Mouse (Mus musculus): ENCODE results near the gene Ctso. TPM values are rescaled to one million over a fixed set of nuclear protein-coding genes. Genes with fewer than 3 reads are reported as not detected.

Ctso gene
- polyA plus RNA-seq, 1 experiment from 2014 or later = 38.6 TPM

GRCm38 (mm10) chr3:81917354-81917935 lies 15.0 kb upstream of the Ctso start:
- TF ChIP-seq CTCF (IDR thresholded peaks at IDR 0.05) (no peak), EP300 (IDR thresholded peaks at IDR 0.05) (no peak)
- ATAC-seq = no peak
- Histone ChIP-seq H3K27me3 (replicated peaks; ENCODE audit: insufficient read depth, low read length) (no peaks in the 10 kb centered on the region), H3K36me3 (ENCODE audit: insufficient read depth, low read length) (no peaks in the 10 kb centered on the region), H3K9me3 (ENCODE audit: low read length) (no peaks in the 10 kb centered on the region), H3K4me3 (ENCODE audit: low read depth, low read length) (no peak overlapping the region), H3K9ac (replicated peaks; ENCODE audit: low read depth) (no peak overlapping the region), H3K27ac (ENCODE audit: low read length) (no peak overlapping the region), H3K4me1 (ENCODE audit: insufficient read depth, low read depth, low read length) (no peaks in the 10 kb centered on the region), H3K4me2 (replicated peaks; ENCODE audit: low read depth, low read length) (no peak overlapping the region)
- DNase-seq (ENCODE audit: low spot score) = no peak
- WGBS = 82% methylated on average over 3 of the region's 3 CpGs

GRCm38 (mm10) chr3:81918215-81918614 lies 14.2 kb upstream of the Ctso start:
- Histone ChIP-seq H3K27ac (ENCODE audit: low read length) (no peak overlapping the region), H3K4me1 (ENCODE audit: insufficient read depth, low read depth, low read length) (no peaks in the 10 kb centered on the region), H3K4me2 (replicated peaks; ENCODE audit: low read depth, low read length) (no peak overlapping the region), H3K4me3 (ENCODE audit: low read depth, low read length) (no peak overlapping the region), H3K9me3 (ENCODE audit: low read length) (no peaks in the 10 kb centered on the region), H3K27me3 (replicated peaks; ENCODE audit: insufficient read depth, low read length) (no peaks in the 10 kb centered on the region), H3K36me3 (ENCODE audit: insufficient read depth, low read length) (no peaks in the 10 kb centered on the region), H3K9ac (replicated peaks; ENCODE audit: low read depth) (no peak overlapping the region)
- WGBS = 81% methylated on average over 8 of the region's 8 CpGs
- DNase-seq (ENCODE audit: low spot score) (no peak), ATAC-seq (no peak)
- no peak for TF ChIP-seq CTCF (IDR thresholded peaks at IDR 0.05)

DNA sequence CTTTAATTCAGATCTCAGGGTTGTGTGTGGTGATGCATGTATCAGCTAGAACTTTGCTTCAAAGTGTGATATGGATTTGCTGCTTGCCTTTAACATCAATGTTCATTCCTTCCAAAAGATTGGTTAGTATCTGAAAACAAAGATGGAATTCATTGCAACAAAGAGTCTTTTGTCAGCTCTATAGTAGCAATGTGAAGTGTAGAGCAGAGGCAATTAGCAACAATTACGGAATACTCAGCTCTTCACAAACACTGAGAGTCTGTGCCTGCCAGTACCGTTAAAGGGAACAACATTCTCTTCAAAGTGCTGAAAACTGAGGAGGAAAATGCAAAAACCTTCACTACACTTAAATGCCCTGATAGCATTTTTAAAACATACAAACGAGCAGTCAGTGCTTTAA lies 12.7 kb upstream of the Ctso start:
- WGBS = 57% methylated on average over 3 of the region's 3 CpGs
- no peaks in the 10 kb centered on the region for H3K27me3 ChIP-seq (replicated peaks; ENCODE audit: insufficient read depth, low read length)
- no peak for DNase-seq (ENCODE audit: low spot score)
- no peaks in the 10 kb centered on the region for H3K9me3 ChIP-seq (ENCODE audit: low read length)
- no peaks in the 10 kb centered on the region for H3K36me3 ChIP-seq (ENCODE audit: insufficient read depth, low read length)
- H3K4me1 ChIP-seq (ENCODE audit: insufficient read depth, low read depth, low read length) = no peaks in the 10 kb centered on the region
- ATAC-seq = no peak
- H3K9ac ChIP-seq (replicated peaks; ENCODE audit: low read depth) = no peak overlapping the region
- no peak overlapping the region for H3K4me3 ChIP-seq (ENCODE audit: low read depth, low read length)
- no peak overlapping the region for H3K4me2 ChIP-seq (replicated peaks; ENCODE audit: low read depth, low read length)
- no peak overlapping the region for H3K27ac ChIP-seq (ENCODE audit: low read length)
- TF ChIP-seq CTCF (IDR thresholded peaks at IDR 0.05) = no peak
- TF ChIP-seq EP300 (IDR thresholded peaks at IDR 0.05) = no peak

GRCm38 (mm10) chr3:81922910-81923309 lies 9.5 kb upstream of the Ctso start:
- H3K9me3 ChIP-seq (ENCODE audit: low read length) = no peaks in the 10 kb centered on the region
- TF ChIP-seq CTCF (IDR thresholded peaks at IDR 0.05) (peak; percentile 25), EP300 (IDR thresholded peaks at IDR 0.05) (no peak)
- H3K27me3 ChIP-seq (replicated peaks; ENCODE audit: insufficient read depth, low read length) = no peaks in the 10 kb centered on the region
- no peak overlapping the region for H3K27ac ChIP-seq (ENCODE audit: low read length)
- ATAC-seq (peak; percentile 87), DNase-seq (ENCODE audit: low spot score) (peak; percentile 68)
- H3K4me2 ChIP-seq (replicated peaks; ENCODE audit: low read depth, low read length) = no peak overlapping the region
- H3K36me3 ChIP-seq (ENCODE audit: insufficient read depth, low read length) = no peaks in the 10 kb centered on the region
- WGBS = 21% methylated on average over 4 of the region's 4 CpGs
- H3K4me1 ChIP-seq (ENCODE audit: insufficient read depth, low read depth, low read length) = no peaks in the 10 kb centered on the region
- no peak overlapping the region for H3K4me3 ChIP-seq (ENCODE audit: low read depth, low read length)
- no peak overlapping the region for H3K9ac ChIP-seq (replicated peaks; ENCODE audit: low read depth)

- Histone ChIP-seq H3K4me1 (ENCODE audit: insufficient read depth, low read depth, low read length) (no peaks in the 10 kb centered on the region), H3K4me2 (replicated peaks; ENCODE audit: low read depth, low read length) (no peak overlapping the region), H3K9ac (replicated peaks; ENCODE audit: low read depth) (no peak overlapping the region), H3K4me3 (ENCODE audit: low read depth, low read length) (no peak overlapping the region), H3K27me3 (replicated peaks; ENCODE audit: insufficient read depth, low read length) (no peaks in the 10 kb centered on the region), H3K9me3 (ENCODE audit: low read length) (no peaks in the 10 kb centered on the region), H3K27ac (ENCODE audit: low read length) (no peak overlapping the region), H3K36me3 (ENCODE audit: insufficient read depth, low read length) (no peaks in the 10 kb centered on the region)
- ATAC-seq = no peak
- DNase-seq (ENCODE audit: low spot score) = peak; percentile 83
- TF ChIP-seq EP300 (IDR thresholded peaks at IDR 0.05) = no peak
- TF ChIP-seq CTCF (IDR thresholded peaks at IDR 0.05) = peak; percentile 79
- WGBS = 0% methylated on average over 1 of the region's 1 CpGs
These were observed 7.5 kb upstream of the Ctso start for GRCm38 (mm10) chr3:81924931-81925330.

DNA sequence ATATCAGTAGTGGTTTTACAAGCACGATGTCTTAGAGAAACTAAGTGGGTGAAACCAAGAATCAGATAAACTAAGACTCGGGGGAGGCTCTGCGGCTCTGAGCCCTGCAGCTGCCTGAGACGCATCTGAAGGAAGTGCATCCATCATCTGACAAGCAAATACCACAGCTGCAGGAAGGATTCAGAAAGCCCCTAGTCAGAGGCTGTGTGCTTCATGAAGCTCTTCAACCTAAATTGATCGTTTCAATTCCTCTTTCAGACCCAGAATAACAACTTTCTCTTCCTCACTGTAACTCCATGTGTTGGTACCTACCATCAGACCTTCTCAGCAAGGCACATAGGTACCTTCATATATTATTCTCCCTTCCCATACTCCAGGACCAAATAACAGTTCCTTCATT lies 6.5 kb upstream of the Ctso start:
- ATAC-seq = no peak
- H3K4me2 ChIP-seq (replicated peaks; ENCODE audit: low read depth, low read length) = no peak overlapping the region
- H3K36me3 ChIP-seq (ENCODE audit: insufficient read depth, low read length) = no peaks in the 10 kb centered on the region
- TF ChIP-seq EP300 (IDR thresholded peaks at IDR 0.05) (no peak), CTCF (IDR thresholded peaks at IDR 0.05) (no peak)
- WGBS = 25% methylated on average over 5 of the region's 5 CpGs
- H3K4me1 ChIP-seq (ENCODE audit: insufficient read depth, low read depth, low read length) = no peaks in the 10 kb centered on the region
- H3K4me3 ChIP-seq (ENCODE audit: low read depth, low read length) = no peak overlapping the region
- no peak overlapping the region for H3K9ac ChIP-seq (replicated peaks; ENCODE audit: low read depth)
- no peak for DNase-seq (ENCODE audit: low spot score)
- no peaks in the 10 kb centered on the region for H3K27me3 ChIP-seq (replicated peaks; ENCODE audit: insufficient read depth, low read length)
- no peaks in the 10 kb centered on the region for H3K9me3 ChIP-seq (ENCODE audit: low read length)
- H3K27ac ChIP-seq (ENCODE audit: low read length) = no peak overlapping the region

Measured in lung, postnatal 0 days (tissue).